Mouse (Mus musculus) G1E (cell line): ENCODE measurements around the gene Wrb.

Experiments used
- CTCF ChIP-seq: IDR thresholded peaks from 2 replicates; pipeline ENCODE4 v1.5.1; 2012; ENCODE audit warnings: low read depth, low read length, inconsistent platforms, mixed read lengths
- GATA1 ChIP-seq: IDR thresholded peaks from 2 replicates; pipeline ENCODE4 v1.6.1; 2012; ENCODE audit warnings: borderline replicate concordance, low read length, inconsistent platforms, mixed read lengths
- GATA2 ChIP-seq: IDR thresholded peaks from 2 replicates; pipeline ENCODE4 v1.6.1; 2012; ENCODE audit warnings: low read depth, low read length, inconsistent platforms, borderline replicate concordance
- POLR2AphosphoS5 ChIP-seq: IDR thresholded peaks from 2 replicates; pipeline ENCODE4 v1.6.1; 2012; ENCODE audit warnings: low read depth, low read length, inconsistent platforms; ENCODE audit not compliant: insufficient replicate concordance
- TAL1 ChIP-seq: conservative IDR thresholded peaks from 2 replicates; pipeline ENCODE4 v1.6.1; 2012; ENCODE audit warnings: low read depth, low read length, inconsistent platforms, mixed read lengths

- TF ChIP-seq CTCF (peak; percentile 75), POLR2AphosphoS5 (no peak), GATA1 (no peak), TAL1 (no peak), GATA2 (no peak)
Observed at GRCm38 (mm10) chr16:96151551-96151950, 6.3 kb downstream of the Wrb start.
